Mouse (Mus musculus) intestine, postnatal 0 days (tissue): ENCODE measurements around the gene Kalrn. TPM values are rescaled to one million over a fixed set of nuclear protein-coding genes. Genes with fewer than 3 reads are reported as not detected.

Source experiments
- ATAC-seq: fragments of 200-750 bp; cut with Nextera tagmentation; 2 replicates; pipeline ENCODE4 v1.8.0; 2017; ENCODE audit warnings: mild to moderate bottlenecking, moderate TSS enrichment, moderate library complexity
- H3K27ac ChIP-seq: fragments of 300-500 bp; sonication (generic); 2 replicates; pipeline ENCODE4 v1.5.1; 2014; ENCODE audit warnings: mild to moderate bottlenecking, low read depth, low read length, moderate library complexity
- H3K27me3 ChIP-seq: fragments of 300-500 bp; sonication (generic); replicated peaks from 2 replicates; pipeline ENCODE4 v1.6.1; 2014; ENCODE audit warnings: low read length, mixed read lengths; ENCODE audit not compliant: control insufficient read depth, insufficient read depth
- H3K36me3 ChIP-seq: fragments of 300-500 bp; sonication (generic); 2 replicates; pipeline ENCODE4 v1.6.1; 2014; ENCODE audit warnings: mild to moderate bottlenecking, moderate library complexity; ENCODE audit not compliant: control insufficient read depth, insufficient read depth
- H3K4me1 ChIP-seq: fragments of 300-500 bp; sonication (generic); replicated peaks from 2 replicates; pipeline ENCODE4 v1.6.1; 2014; ENCODE audit warnings: antibody characterized with exemption, low read length, mixed read lengths; ENCODE audit not compliant: control insufficient read depth, insufficient read depth
- H3K4me2 ChIP-seq: fragments of 300-500 bp; sonication (generic); replicated peaks from 2 replicates; pipeline ENCODE4 v1.6.1; 2014; ENCODE audit warnings: low read depth, mild to moderate bottlenecking, moderate library complexity
- H3K4me3 ChIP-seq: fragments of 300-500 bp; sonication (generic); 2 replicates; pipeline ENCODE4 v1.5.1; 2014; ENCODE audit warnings: low read depth, low read length
- H3K9ac ChIP-seq: fragments of 300-500 bp; sonication (generic); 2 replicates; pipeline ENCODE4 v1.6.1; 2014; ENCODE audit warnings: mild to moderate bottlenecking, low read depth, low read length
- H3K9me3 ChIP-seq: fragments of 300-500 bp; sonication (generic); 2 replicates; pipeline ENCODE4 v1.6.1; 2016; ENCODE audit warnings: mixed run types; ENCODE audit not compliant: control insufficient read depth
- CTCF ChIP-seq: sonication (generic); IDR thresholded peaks from 2 replicates; pipeline ENCODE4 v1.5.1; 2016; ENCODE audit warnings: low read depth, mild to moderate bottlenecking, control low read depth, antibody characterized with exemption, moderate library complexity
- WGBS: fragments of 180-500 bp; shearing (Covaris S2); extraction: QIAGEN DNeasy Blood & Tissue Kit; methylation state at CpG from one replicate; pipeline ENCODE4 v1.1.7; 2014; 5-methylcytosine and 5-hydroxymethylcytosine counted together
- polyA plus RNA-seq: library from polyadenylated mRNA; unstranded; fragments of >200 nt; fragmentation: Nextera tagmentation; extraction: Ambion mirVana; gene quantifications from 2 replicates; pipeline ENCODE4 v1.2.1, GENCODE M21; 2015

Kalrn gene
- polyA plus RNA-seq, 1 experiment from 2014 or later = 7.5 TPM

DNA sequence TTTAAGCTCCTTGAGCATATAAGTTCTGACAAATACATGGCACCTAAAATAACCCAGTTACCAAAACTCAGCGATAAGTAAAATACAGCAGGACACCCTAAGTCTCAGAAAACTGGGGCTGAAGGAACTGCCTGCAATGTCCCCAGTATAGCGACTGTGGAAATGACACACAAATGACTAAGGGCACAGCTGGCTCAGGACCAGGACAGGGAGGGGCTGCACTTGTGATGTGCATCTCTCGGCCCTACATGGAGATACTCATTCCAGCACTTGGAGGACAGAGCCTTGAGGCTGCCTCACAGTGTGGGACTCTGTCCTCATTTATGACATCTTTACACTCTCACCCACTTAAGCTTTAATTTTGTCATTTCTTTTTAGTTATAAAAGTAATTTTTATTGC, 497.2 kb downstream of the Kalrn start:
- no peak for TF ChIP-seq CTCF
- H3K27me3 ChIP-seq = no peaks in the 10 kb centered on the region
- H3K4me3 ChIP-seq = no peak overlapping the region
- no peak overlapping the region for H3K4me2 ChIP-seq
- H3K36me3 ChIP-seq = no peaks in the 10 kb centered on the region
- H3K9me3 ChIP-seq = no peaks in the 10 kb centered on the region
- no peak for ATAC-seq
- H3K9ac ChIP-seq = no peak overlapping the region
- H3K4me1 ChIP-seq = no peaks in the 10 kb centered on the region; the same call in 1 of the 2 replicates
- WGBS = 70% methylated on average over 3 of the region's 3 CpGs
- no peak overlapping the region for H3K27ac ChIP-seq

DNA sequence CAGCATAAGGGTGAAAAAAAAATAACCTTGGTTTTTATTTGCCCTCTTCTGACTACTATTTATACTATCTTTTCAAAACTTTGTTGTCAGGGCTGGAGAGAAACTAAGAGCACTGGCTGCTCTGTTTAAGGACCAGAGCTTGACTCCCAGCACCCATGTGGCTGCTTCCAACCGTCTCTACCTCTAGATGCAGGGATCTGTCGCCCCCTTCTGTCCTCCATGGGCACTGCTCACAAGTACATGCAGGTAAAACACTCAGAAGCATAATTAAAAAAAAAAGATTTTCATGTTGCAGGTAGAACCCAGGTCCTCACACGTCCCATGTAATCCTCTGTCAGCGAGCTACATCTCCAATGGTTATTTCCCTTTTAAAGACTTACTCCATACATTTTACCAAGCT, 499.4 kb downstream of the Kalrn start:
- Histone ChIP-seq H3K4me3 (no peak overlapping the region), H3K27ac (no peak overlapping the region), H3K9me3 (no peaks in the 10 kb centered on the region), H3K36me3 (no peaks in the 10 kb centered on the region), H3K27me3 (no peaks in the 10 kb centered on the region), H3K9ac (no peak overlapping the region), H3K4me2 (no peak overlapping the region), H3K4me1 (no peaks in the 10 kb centered on the region)
- peak; percentile 43 for TF ChIP-seq CTCF
- 91% methylated on average over 4 of the region's 4 CpGs for WGBS
- ATAC-seq = no peak

DNA sequence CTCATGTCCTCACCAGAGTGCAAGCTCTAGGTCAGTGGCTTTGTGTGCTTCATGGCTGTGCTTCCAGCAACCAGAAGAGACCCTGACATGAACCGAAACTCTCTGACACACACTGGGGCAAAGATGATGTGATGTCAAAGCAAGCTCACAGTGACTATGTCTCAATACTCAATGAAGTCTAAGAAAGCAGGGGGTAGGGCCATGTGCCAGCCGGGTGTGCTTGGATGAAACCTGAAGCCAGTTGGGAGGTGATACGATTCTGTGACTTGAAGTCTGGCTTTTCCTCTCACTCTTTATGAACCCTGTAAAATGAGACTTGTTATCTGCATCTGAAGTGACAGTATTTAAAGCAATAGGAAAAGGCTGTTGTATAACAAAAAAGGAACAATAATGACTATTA, 501.2 kb downstream of the Kalrn start:
- H3K4me3 ChIP-seq = no peak overlapping the region
- no peak for ATAC-seq
- H3K36me3 ChIP-seq = no peaks in the 10 kb centered on the region
- whole genome bisulfite sequencing = 81% methylated on average over 3 of the region's 3 CpGs
- no peaks in the 10 kb centered on the region for H3K4me1 ChIP-seq
- no peaks in the 10 kb centered on the region for H3K9me3 ChIP-seq
- TF ChIP-seq CTCF = no peak
- H3K27me3 ChIP-seq = no peaks in the 10 kb centered on the region
- no peak overlapping the region for H3K9ac ChIP-seq
- H3K27ac ChIP-seq = no peak overlapping the region
- no peak overlapping the region for H3K4me2 ChIP-seq

DNA sequence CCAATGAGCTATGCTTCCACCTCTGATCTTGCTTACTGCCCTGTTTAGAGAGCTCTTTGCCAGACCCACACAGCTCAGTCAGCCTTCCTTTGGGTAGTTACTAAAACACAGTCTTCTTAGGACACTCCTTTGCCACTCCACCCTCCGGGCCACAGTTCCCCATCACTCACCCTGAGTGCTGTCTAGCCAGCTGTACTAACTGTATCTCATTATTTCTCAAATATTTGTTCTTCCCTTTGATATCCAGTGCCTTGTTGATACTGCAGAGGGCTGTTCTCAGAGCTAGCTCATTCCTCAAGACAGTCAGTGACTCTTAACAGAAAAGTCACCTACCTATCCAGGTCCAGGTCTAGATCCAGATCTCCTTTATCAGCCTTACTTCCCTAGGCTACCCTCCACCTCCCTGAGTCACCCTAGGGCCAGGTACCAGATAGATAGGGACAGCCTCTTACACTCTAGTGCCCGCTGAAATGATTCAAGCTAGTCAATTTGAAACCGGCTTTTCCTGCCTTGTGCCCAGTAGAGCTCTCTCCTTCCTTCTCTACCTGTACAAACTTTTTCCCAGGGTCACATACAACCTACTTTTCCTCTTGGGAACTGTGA, 502.0 kb downstream of the Kalrn start:
- no peaks in the 10 kb centered on the region for H3K27me3 ChIP-seq
- no peaks in the 10 kb centered on the region for H3K9me3 ChIP-seq
- no peak overlapping the region for H3K4me3 ChIP-seq
- no peaks in the 10 kb centered on the region for H3K4me1 ChIP-seq
- 77% methylated on average over 3 of the region's 3 CpGs for whole genome bisulfite sequencing
- no peak overlapping the region for H3K4me2 ChIP-seq
- no peak overlapping the region for H3K27ac ChIP-seq
- H3K36me3 ChIP-seq = no peaks in the 10 kb centered on the region
- TF ChIP-seq CTCF = no peak
- H3K9ac ChIP-seq = no peak overlapping the region
- ATAC-seq = no peak

DNA sequence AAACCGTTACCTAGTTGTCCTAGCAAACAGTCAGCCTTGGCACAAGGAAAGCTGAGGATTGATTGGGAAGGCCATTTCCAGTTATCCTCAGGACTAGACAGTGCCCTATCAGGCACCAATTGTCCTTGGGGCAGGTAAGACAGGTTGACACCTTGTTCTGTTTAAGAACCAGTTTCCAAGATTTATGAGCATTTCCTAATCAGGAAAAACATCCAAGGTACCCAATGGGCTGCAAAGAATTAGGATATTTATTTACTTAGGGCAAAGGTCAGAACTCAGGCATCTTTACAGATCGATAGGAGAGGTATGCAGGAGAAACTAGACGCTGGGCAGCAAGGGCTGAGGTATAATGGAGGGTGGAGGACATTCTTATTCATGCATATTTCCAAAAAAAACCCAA, 503.9 kb downstream of the Kalrn start:
- ATAC-seq = no peak
- Histone ChIP-seq H3K36me3 (no peaks in the 10 kb centered on the region), H3K9ac (no peak overlapping the region), H3K9me3 (no peaks in the 10 kb centered on the region), H3K27me3 (no peaks in the 10 kb centered on the region), H3K4me3 (no peak overlapping the region), H3K4me2 (no peak overlapping the region), H3K4me1 (no peaks in the 10 kb centered on the region), H3K27ac (no peak overlapping the region)
- TF ChIP-seq CTCF = no peak
- 30% methylated on average over 3 of the region's 3 CpGs for WGBS

DNA sequence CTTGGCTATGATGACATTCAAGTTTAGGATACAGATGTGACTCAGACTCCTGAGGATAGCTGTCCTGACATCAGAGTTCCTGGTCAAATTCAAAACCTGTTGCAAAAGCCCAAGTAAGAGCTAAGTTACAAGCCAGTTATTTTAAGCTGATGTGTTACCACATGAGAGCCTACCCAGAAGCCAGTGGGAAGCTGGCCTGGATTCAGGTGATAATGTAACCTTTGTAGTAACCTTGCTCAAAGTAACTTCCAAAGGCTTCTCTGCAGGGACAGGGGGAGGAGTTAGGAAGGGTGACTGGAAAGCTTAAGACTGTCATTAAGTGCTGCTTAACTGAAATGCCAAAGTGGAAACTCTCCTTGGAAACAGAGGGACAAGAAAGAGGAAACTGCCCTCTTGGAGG, 506.4 kb downstream of the Kalrn start:
- no peak for TF ChIP-seq CTCF

DNA sequence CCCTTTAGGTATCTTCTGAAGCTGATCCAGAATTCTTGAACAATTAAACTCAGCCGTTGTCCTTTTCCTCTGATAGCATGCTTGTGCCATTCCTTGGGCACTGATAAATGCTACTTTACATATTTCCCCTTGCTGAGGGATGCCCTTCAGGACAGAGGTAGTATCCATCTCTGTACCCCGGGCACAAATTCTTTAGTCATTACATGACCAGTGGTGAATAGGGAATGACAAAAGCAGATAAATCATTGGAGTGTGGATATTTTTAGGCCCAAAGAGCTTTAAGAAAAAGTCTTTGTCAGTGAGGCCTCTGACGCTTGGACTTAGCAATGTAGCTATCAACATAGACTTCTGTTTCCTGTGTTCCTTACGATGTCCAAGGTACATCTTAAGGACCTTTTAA, 507.0 kb downstream of the Kalrn start:
- H3K9ac ChIP-seq = no peak overlapping the region
- TF ChIP-seq CTCF = no peak
- ATAC-seq = no peak
- H3K4me2 ChIP-seq = no peak overlapping the region
- no peaks in the 10 kb centered on the region for H3K9me3 ChIP-seq
- WGBS = 83% methylated on average over 4 of the region's 4 CpGs
- H3K4me1 ChIP-seq = no peaks in the 10 kb centered on the region
- H3K4me3 ChIP-seq = no peak overlapping the region
- no peak overlapping the region for H3K27ac ChIP-seq
- no peaks in the 10 kb centered on the region for H3K27me3 ChIP-seq
- H3K36me3 ChIP-seq = no peaks in the 10 kb centered on the region

More for the DNA sequence above, 506.4 kb downstream of the Kalrn start:
- no peak overlapping the region for H3K4me2 ChIP-seq
- no peak overlapping the region for H3K9ac ChIP-seq
- H3K9me3 ChIP-seq = no peaks in the 10 kb centered on the region
- H3K27ac ChIP-seq = no peak overlapping the region
- H3K27me3 ChIP-seq = no peaks in the 10 kb centered on the region
- ATAC-seq = no peak
- no peaks in the 10 kb centered on the region for H3K4me1 ChIP-seq
- no peaks in the 10 kb centered on the region for H3K36me3 ChIP-seq
- H3K4me3 ChIP-seq = no peak overlapping the region
